Mouse (Mus musculus): ENCODE data around the gene Sox13.

Sox13 gene

GRCm38 (mm10) chr1:133404005-133404404, 20.2 kb downstream of the Sox13 start:
- no peak for DNase-seq (ENCODE audit: low read depth, low spot score)

- no peak for DNase-seq (ENCODE audit: low read depth, low spot score)
These were observed 24.0 kb downstream of the Sox13 start for GRCm38 (mm10) chr1:133400014-133400725.

- DNase-seq (ENCODE audit: low read depth, low spot score): peak; percentile 99
These were observed 26.5 kb downstream of the Sox13 start for GRCm38 (mm10) chr1:133397483-133398237.

- DNase-seq (ENCODE audit: low read depth, low spot score): no peak
These were observed 27.1 kb downstream of the Sox13 start for GRCm38 (mm10) chr1:133397094-133397482.

- peak; percentile 53 for DNase-seq (ENCODE audit: low read depth, low spot score)
These were observed 27.5 kb downstream of the Sox13 start for GRCm38 (mm10) chr1:133396693-133397092.

GRCm38 (mm10) chr1:133394702-133395101, 29.5 kb downstream of the Sox13 start:
- DNase-seq (ENCODE audit: low read depth, low spot score): no peak

GRCm38 (mm10) chr1:133387539-133388268, 36.5 kb downstream of the Sox13 start:
- DNase-seq (ENCODE audit: low read depth, low spot score): no peak

- no peak for DNase-seq (ENCODE audit: low read depth, low spot score)
These were observed 38.0 kb downstream of the Sox13 start for GRCm38 (mm10) chr1:133386209-133386608.

GRCm38 (mm10) chr1:133385506-133385905, 38.7 kb downstream of the Sox13 start:
- DNase-seq (ENCODE audit: low read depth, low spot score): peak; percentile 92

GRCm38 (mm10) chr1:133383157-133383783, 40.9 kb downstream of the Sox13 start:
- DNase-seq (ENCODE audit: low read depth, low spot score): no peak

- DNase-seq (ENCODE audit: low read depth, low spot score): no peak
These were observed 41.5 kb downstream of the Sox13 start for GRCm38 (mm10) chr1:133382552-133383155.

GRCm38 (mm10) chr1:133382008-133382407, 42.2 kb downstream of the Sox13 start:
- peak; percentile 68 for DNase-seq (ENCODE audit: low read depth, low spot score)

- peak; percentile 74 for DNase-seq (ENCODE audit: low read depth, low spot score)
These were observed 43.7 kb downstream of the Sox13 start for GRCm38 (mm10) chr1:133380347-133381065.

GRCm38 (mm10) chr1:133379986-133380320, 44.2 kb downstream of the Sox13 start:
- no peak for DNase-seq (ENCODE audit: low read depth, low spot score)

GRCm38 (mm10) chr1:133379254-133379985, 44.8 kb downstream of the Sox13 start:
- no peak for DNase-seq (ENCODE audit: low read depth, low spot score)

GRCm38 (mm10) chr1:133377547-133377946, 46.6 kb downstream of the Sox13 start:
- DNase-seq (ENCODE audit: low read depth, low spot score): no peak

GRCm38 (mm10) chr1:133375696-133376346, 48.4 kb downstream of the Sox13 start:
- no peak for DNase-seq (ENCODE audit: low read depth, low spot score)

- DNase-seq (ENCODE audit: low read depth, low spot score): no peak
These were observed 52.1 kb downstream of the Sox13 start for GRCm38 (mm10) chr1:133372113-133372512.

- DNase-seq (ENCODE audit: low read depth, low spot score): no peak
These were observed 52.7 kb downstream of the Sox13 start for GRCm38 (mm10) chr1:133371431-133371830.

- DNase-seq (ENCODE audit: low read depth, low spot score): no peak
These were observed 53.8 kb downstream of the Sox13 start for GRCm38 (mm10) chr1:133370352-133370751.
